Mouse (Mus musculus) heart, adult 2 months (tissue): ENCODE results near the gene Tnks2.

Experiments
- CTCF ChIP-seq: fragments of 200-600 bp; IDR thresholded peaks from 2 replicates; pipeline ENCODE4 v1.8.1; 2022; ENCODE audit warnings: antibody characterized with exemption, mild to moderate bottlenecking, moderate library complexity
- EP300 ChIP-seq: fragments of 200-500 bp; IDR thresholded peaks from 2 replicates; pipeline ENCODE4 v1.6.1; 2011; ENCODE audit warnings: low read depth, low read length, control low read depth; ENCODE audit not compliant: insufficient read depth
- POLR2A ChIP-seq: fragments of 200-500 bp; IDR thresholded peaks from 2 replicates; pipeline ENCODE4 v1.6.1; 2011; ENCODE audit warnings: mild to moderate bottlenecking, low read depth, low read length, control low read depth; ENCODE audit not compliant: insufficient read depth

GRCm38 (mm10) chr19:36800288-36800687 is 33.7 kb upstream of the Tnks2 start:
- TF ChIP-seq CTCF (no peak), POLR2A (no peak), EP300 (no peak)
